Comparison of ENCODE assay signal across 25 mouse cellular contexts in the genomic region with DNA sequence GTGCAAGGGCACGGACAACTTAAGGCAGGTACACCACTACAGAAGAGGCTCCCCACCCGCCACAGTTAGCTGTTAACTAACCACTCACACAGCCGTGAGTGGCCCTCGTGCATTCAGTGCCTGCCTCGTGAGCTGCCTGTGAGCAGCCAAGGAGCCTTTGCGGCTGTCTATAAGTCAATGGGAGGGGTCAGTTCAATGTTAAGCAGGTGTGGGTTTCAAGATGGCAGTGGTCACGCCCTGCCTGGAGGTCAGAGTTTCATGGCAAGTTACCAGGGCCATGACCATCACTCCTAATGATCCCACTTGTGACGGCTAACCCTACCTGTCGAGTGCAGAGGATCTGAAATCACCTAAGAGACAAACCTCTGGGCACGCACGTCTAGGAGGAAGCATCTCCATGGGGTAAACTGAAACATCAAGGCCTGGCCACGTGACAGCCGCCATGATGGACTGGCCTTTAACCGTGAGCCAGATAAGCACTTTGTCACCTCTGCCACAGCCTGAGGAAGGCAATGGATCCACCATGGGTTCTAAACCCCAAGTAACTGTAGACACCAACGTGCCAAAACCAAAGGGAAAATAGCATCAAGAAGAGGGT. TPM values are rescaled to one million over a fixed set of nuclear protein-coding genes. Genes with fewer than 3 reads are reported as not detected.
DNase-seq lines count a peak whose midpoint lies in the region; ATAC-seq and TF ChIP-seq lines count a peak whose summit lies in the region.
"Had no signal": no experiment of that assay in that cellular context is flagged by ENCODE, and none has a peak within 500 bp of the region (broad histone marks: within the 10 kb centered on the region; RNA-seq: fewer than 3 reads in every experiment).

No protein-coding gene starts in this region.

- peaks cover 36% of the 10 kb centered on the region for H3K4me1 ChIP-seq in forebrain, embryonic 10.5 days
- peaks cover 10% of the 10 kb centered on the region; the same call in 1 of the 2 replicates for H3K4me1 ChIP-seq in forebrain, postnatal 0 days (ENCODE audit: insufficient read depth)
- peaks cover 41% of the 10 kb centered on the region for H3K4me1 ChIP-seq in liver, embryonic 13.5 days (replicated peaks)
- H3K4me1 ChIP-seq in liver, embryonic 12.5 days, result peaks cover 41% of the 10 kb centered on the region
- H3K4me1 ChIP-seq in midbrain, embryonic 13.5 days (replicated peaks), result peaks cover 47% of the 10 kb centered on the region
- peaks cover 19% of the 10 kb centered on the region for H3K4me1 ChIP-seq in midbrain, embryonic 14.5 days (ENCODE audit: control insufficient read depth, insufficient read depth, low read length)

- 93% methylated on average over 15 of the region's 15 CpGs for WGBS in forebrain, embryonic 10.5 days
- WGBS in forebrain, postnatal 0 days, result 92% methylated on average over 15 of the region's 15 CpGs
- WGBS in liver, embryonic 13.5 days (ENCODE audit: insufficient replicate concordance), result 83% methylated on average over 15 of the region's 15 CpGs
- 80% methylated on average over 15 of the region's 15 CpGs for WGBS in liver, embryonic 12.5 days (ENCODE audit: insufficient replicate concordance)
- WGBS in midbrain, embryonic 13.5 days, result 89% methylated on average over 15 of the region's 15 CpGs
- 93% methylated on average over 15 of the region's 15 CpGs for WGBS in midbrain, embryonic 14.5 days

- no peak overlapping the region for H3K4me2 ChIP-seq in forebrain, postnatal 0 days (ENCODE audit: low read depth)
- no peak overlapping the region for H3K4me2 ChIP-seq in liver, embryonic 13.5 days
- H3K4me2 ChIP-seq in liver, embryonic 12.5 days, result no peak overlapping the region
- H3K4me2 ChIP-seq in midbrain, embryonic 13.5 days (replicated peaks), result no peak overlapping the region
- H3K4me2 ChIP-seq in midbrain, embryonic 14.5 days (ENCODE audit: low read length), result no peak overlapping the region
- H3K4me2 ChIP-seq: heart, embryonic 13.5 days had no signal

- peaks cover 95% of the 10 kb centered on the region for H3K36me3 ChIP-seq in forebrain, embryonic 10.5 days (replicated peaks)
- H3K36me3 ChIP-seq in forebrain, postnatal 0 days (ENCODE audit: insufficient read depth), result no peaks in the 10 kb centered on the region
- H3K36me3 ChIP-seq in liver, embryonic 13.5 days, result peaks cover 86% of the 10 kb centered on the region
- peaks cover 97% of the 10 kb centered on the region for H3K36me3 ChIP-seq in liver, embryonic 12.5 days
- H3K36me3 ChIP-seq in midbrain, embryonic 13.5 days, result peaks cover 46% of the 10 kb centered on the region
- H3K36me3 ChIP-seq in midbrain, embryonic 14.5 days (ENCODE audit: control insufficient read depth, insufficient read depth, low read length), result peaks cover 7% of the 10 kb centered on the region; the same call in 1 of the 2 replicates

- H3K27ac ChIP-seq in forebrain, embryonic 10.5 days, result peak overlapping the region; percentile 81; the same call in 1 of the 2 replicates
- no peak overlapping the region for H3K27ac ChIP-seq in forebrain, postnatal 0 days (ENCODE audit: low read depth, low read length)
- 0 out of 2 replicates have a peak overlapping the region, but pooled peaks have one; percentile 43 for H3K27ac ChIP-seq in liver, embryonic 13.5 days
- H3K27ac ChIP-seq in liver, embryonic 12.5 days, result no peak overlapping the region
- H3K27ac ChIP-seq in midbrain, embryonic 13.5 days, result 0 out of 2 replicates have a peak overlapping the region, but pooled peaks have one; percentile 74
- no peak overlapping the region for H3K27ac ChIP-seq in midbrain, embryonic 14.5 days (replicated peaks; ENCODE audit: low read depth, low read length)
- H3K27ac ChIP-seq: hindbrain, postnatal 0 days; kidney, postnatal 0 days; macrophage had no signal

- no peak for DNase-seq in forebrain, embryonic 10.5 days (ENCODE audit: extremely low spot score, low spot score)
- DNase-seq in forebrain, postnatal 0 days, result no peak
- no peak for DNase-seq in liver, embryonic 13.5 days
- no peak for DNase-seq in midbrain, embryonic 14.5 days
- DNase-seq in frontal cortex, postnatal 14 days (ENCODE audit: low spot score in 2 of 2), result no peak
- DNase-seq: adrenal gland, adult 8-10 months; cerebellum, adult 9-10 months; retina, postnatal 1 day had no signal

- H3K9me3 ChIP-seq in forebrain, embryonic 10.5 days, result no peaks in the 10 kb centered on the region
- H3K9me3 ChIP-seq in forebrain, postnatal 0 days (ENCODE audit: low read length), result no peaks in the 10 kb centered on the region
- H3K9me3 ChIP-seq in liver, embryonic 13.5 days (replicated peaks), result no peaks in the 10 kb centered on the region
- no peaks in the 10 kb centered on the region for H3K9me3 ChIP-seq in liver, embryonic 12.5 days (replicated peaks)
- H3K9me3 ChIP-seq in midbrain, embryonic 13.5 days, result 0 out of 2 replicates have a peak, but pooled peaks cover 4% of the 10 kb centered on the region
- H3K9me3 ChIP-seq in midbrain, embryonic 14.5 days (ENCODE audit: control insufficient read depth, low read length), result no peaks in the 10 kb centered on the region
- H3K9me3 ChIP-seq: heart, embryonic 13.5 days had no signal

- no peaks in the 10 kb centered on the region for H3K27me3 ChIP-seq in forebrain, embryonic 10.5 days (ENCODE audit: poor library complexity, severe bottlenecking)
- H3K27me3 ChIP-seq in forebrain, postnatal 0 days (ENCODE audit: insufficient read depth, low read length), result no peaks in the 10 kb centered on the region
- no peaks in the 10 kb centered on the region for H3K27me3 ChIP-seq in liver, embryonic 13.5 days
- H3K27me3 ChIP-seq in liver, embryonic 12.5 days (replicated peaks), result no peaks in the 10 kb centered on the region
- no peaks in the 10 kb centered on the region for H3K27me3 ChIP-seq in midbrain, embryonic 13.5 days
- no peaks in the 10 kb centered on the region for H3K27me3 ChIP-seq in midbrain, embryonic 14.5 days (ENCODE audit: control insufficient read depth, insufficient read depth, low read length)
- H3K27me3 ChIP-seq: heart, embryonic 13.5 days had no signal

- no peak overlapping the region for H3K9ac ChIP-seq in forebrain, postnatal 0 days
- H3K9ac ChIP-seq in liver, embryonic 13.5 days, result no peak overlapping the region
- H3K9ac ChIP-seq in liver, embryonic 12.5 days, result no peak overlapping the region
- no peak overlapping the region for H3K9ac ChIP-seq in midbrain, embryonic 13.5 days (replicated peaks)
- no peak overlapping the region for H3K9ac ChIP-seq in midbrain, embryonic 14.5 days (replicated peaks; ENCODE audit: low read length)
- H3K9ac ChIP-seq: heart, embryonic 13.5 days had no signal

- H3K4me3 ChIP-seq in forebrain, embryonic 10.5 days, result no peak overlapping the region
- H3K4me3 ChIP-seq in forebrain, postnatal 0 days (ENCODE audit: low read depth, low read length), result no peak overlapping the region
- no peak overlapping the region for H3K4me3 ChIP-seq in liver, embryonic 13.5 days (replicated peaks)
- H3K4me3 ChIP-seq in liver, embryonic 12.5 days, result no peak overlapping the region
- no peak overlapping the region for H3K4me3 ChIP-seq in midbrain, embryonic 13.5 days (replicated peaks)
- no peak overlapping the region for H3K4me3 ChIP-seq in midbrain, embryonic 14.5 days (replicated peaks; ENCODE audit: low read depth, low read length)
- H3K4me3 ChIP-seq: heart, embryonic 13.5 days had no signal

- TF ChIP-seq CTCF in forebrain, postnatal 0 days (IDR thresholded peaks at IDR 0.05; ENCODE audit: low read depth), result no peak

- no peak for ATAC-seq in forebrain, postnatal 0 days
- ATAC-seq in liver, embryonic 13.5 days (ENCODE audit: low read depth), result no peak
- ATAC-seq in liver, embryonic 12.5 days, result no peak
- no peak for ATAC-seq in midbrain, embryonic 13.5 days
- ATAC-seq in midbrain, embryonic 14.5 days (ENCODE audit: low FRiP score, low TSS enrichment), result no peak
- no peak for ATAC-seq in monocyte, adult 5-6 weeks (replicated peaks; ENCODE audit: insufficient number of reproducible peaks, low FRiP score, low TSS enrichment, poor library complexity, severe bottlenecking)
- ATAC-seq: hindbrain, postnatal 0 days; intestine, postnatal 0 days had no signal

RNA-seq across cellular contexts. Expression of gene Golm1, which starts 19.8 kb away (rescaled TPM):
- polyA plus RNA-seq in forebrain, embryonic 10.5 days (2016; fragmentation: Nextera tagmentation; extraction: Ambion mirVana), result 142 and 154 TPM in 2 replicates
- total RNA-seq in forebrain, postnatal 0 days (2014; rRNA removed), result 22.1 and 23.2 TPM in 2 replicates
- polyA plus RNA-seq in forebrain, postnatal 0 days (2015; fragmentation: Nextera tagmentation; extraction: Ambion mirVana), result 16.8 and 18.6 TPM in 2 replicates
- polyA plus RNA-seq in liver, embryonic 13.5 days (2015; fragmentation: Nextera tagmentation; extraction: Ambion mirVana), result 47.0 and 57.9 TPM in 2 replicates
- 63.8 and 64.2 TPM in 2 replicates for polyA plus RNA-seq in liver, embryonic 12.5 days (2016; fragmentation: Nextera tagmentation; extraction: Ambion mirVana)
- polyA plus RNA-seq in midbrain, embryonic 13.5 days (2015; fragmentation: Nextera tagmentation; extraction: Ambion mirVana), result 76.2 and 77.0 TPM in 2 replicates
- 27.5 and 46.0 TPM in 2 replicates for polyA plus RNA-seq in midbrain, embryonic 14.5 days (2014; fragmentation: Nextera tagmentation; extraction: Ambion mirVana)
- 42.8 to 82.0 TPM (median 46.1 TPM) in 3 replicates for total RNA-seq in monocyte, adult 5-6 weeks (2017)

RNA-seq across cellular contexts. Expression of gene 4921517D22Rik, which starts 38.1 kb away (rescaled TPM):
- not detected in 2 replicates for polyA plus RNA-seq in forebrain, embryonic 10.5 days (2016; fragmentation: Nextera tagmentation; extraction: Ambion mirVana)
- total RNA-seq in forebrain, postnatal 0 days (2014; rRNA removed), result not detected in 2 replicates
- not detected in 2 replicates for polyA plus RNA-seq in forebrain, postnatal 0 days (2015; fragmentation: Nextera tagmentation; extraction: Ambion mirVana)
- not detected in 2 replicates for polyA plus RNA-seq in liver, embryonic 13.5 days (2015; fragmentation: Nextera tagmentation; extraction: Ambion mirVana)
- not detected in 2 replicates for polyA plus RNA-seq in liver, embryonic 12.5 days (2016; fragmentation: Nextera tagmentation; extraction: Ambion mirVana)
- not detected in 2 replicates for polyA plus RNA-seq in midbrain, embryonic 13.5 days (2015; fragmentation: Nextera tagmentation; extraction: Ambion mirVana)
- polyA plus RNA-seq in midbrain, embryonic 14.5 days (2014; fragmentation: Nextera tagmentation; extraction: Ambion mirVana), result not detected in 2 replicates
- total RNA-seq in monocyte, adult 5-6 weeks (2017), result not detected in 3 replicates
- total RNA-seq: adrenal gland, adult 8-10 months; common myeloid progenitor, adult 5-6 weeks; gastrocnemius, adult 8-10 months; granulocyte monocyte progenitor cell, adult 5-6 weeks; heart, postnatal 25 days; hindbrain, postnatal 0 days; left cerebral cortex, postnatal 25 days had no signal
- polyA plus RNA-seq: CD4-positive, CD25-positive, alpha-beta regulatory T cell, adult 4 months; embryonic facial prominence, embryonic 11.5 days; heart, embryonic 13.5 days; hindbrain, postnatal 0 days; intestine, postnatal 0 days; kidney, postnatal 0 days; limb, embryonic 14.5 days; macrophage; neural tube, embryonic 11.5 days had no signal

RNA-seq across cellular contexts. Expression of gene Spata31d1a, which starts 54.3 kb away (rescaled TPM):
- polyA plus RNA-seq in forebrain, embryonic 10.5 days (2016; fragmentation: Nextera tagmentation; extraction: Ambion mirVana), result 0.04 and 0.05 TPM in 2 replicates
- total RNA-seq in forebrain, postnatal 0 days (2014; rRNA removed), result 0.08 TPM in 1 of 2 replicates, not detected in the other
- 0.21 and 0.42 TPM in 2 replicates for polyA plus RNA-seq in forebrain, postnatal 0 days (2015; fragmentation: Nextera tagmentation; extraction: Ambion mirVana)
- polyA plus RNA-seq in liver, embryonic 13.5 days (2015; fragmentation: Nextera tagmentation; extraction: Ambion mirVana), result 0.03 TPM in 1 of 2 replicates, not detected in the other
- polyA plus RNA-seq in liver, embryonic 12.5 days (2016; fragmentation: Nextera tagmentation; extraction: Ambion mirVana), result 0.05 TPM in 1 of 2 replicates, not detected in the other
- 0.07 and 0.12 TPM in 2 replicates for polyA plus RNA-seq in midbrain, embryonic 13.5 days (2015; fragmentation: Nextera tagmentation; extraction: Ambion mirVana)
- 0.19 TPM in 1 of 2 replicates, not detected in the other for polyA plus RNA-seq in midbrain, embryonic 14.5 days (2014; fragmentation: Nextera tagmentation; extraction: Ambion mirVana)
- total RNA-seq in monocyte, adult 5-6 weeks (2017), result not detected in 3 replicates
- total RNA-seq: adrenal gland, adult 8-10 months; common myeloid progenitor, adult 5-6 weeks; gastrocnemius, adult 8-10 months; granulocyte monocyte progenitor cell, adult 5-6 weeks; heart, postnatal 25 days; hindbrain, postnatal 0 days had no signal
- polyA plus RNA-seq: CD4-positive, CD25-positive, alpha-beta regulatory T cell, adult 4 months; embryonic facial prominence, embryonic 11.5 days; heart, embryonic 13.5 days; intestine, postnatal 0 days; kidney, postnatal 0 days; macrophage; neural tube, embryonic 11.5 days had no signal

RNA-seq across cellular contexts. Expression of gene Spata31d1b, which starts 56.3 kb away (rescaled TPM):
- 0.04 TPM in 1 of 2 replicates, not detected in the other for polyA plus RNA-seq in forebrain, embryonic 10.5 days (2016; fragmentation: Nextera tagmentation; extraction: Ambion mirVana)
- total RNA-seq in forebrain, postnatal 0 days (2014; rRNA removed), result 0.08 and 0.33 TPM in 2 replicates
- polyA plus RNA-seq in forebrain, postnatal 0 days (2015; fragmentation: Nextera tagmentation; extraction: Ambion mirVana), result not detected in 2 replicates
- polyA plus RNA-seq in liver, embryonic 13.5 days (2015; fragmentation: Nextera tagmentation; extraction: Ambion mirVana), result not detected in 2 replicates
- not detected in 2 replicates for polyA plus RNA-seq in liver, embryonic 12.5 days (2016; fragmentation: Nextera tagmentation; extraction: Ambion mirVana)
- polyA plus RNA-seq in midbrain, embryonic 13.5 days (2015; fragmentation: Nextera tagmentation; extraction: Ambion mirVana), result not detected in 2 replicates
- not detected in 2 replicates for polyA plus RNA-seq in midbrain, embryonic 14.5 days (2014; fragmentation: Nextera tagmentation; extraction: Ambion mirVana)
- 0.19 TPM in 1 of 3 replicates, not detected in the others for total RNA-seq in monocyte, adult 5-6 weeks (2017)
- total RNA-seq: adrenal gland, adult 8-10 months; common myeloid progenitor, adult 5-6 weeks; gastrocnemius, adult 8-10 months; granulocyte monocyte progenitor cell, adult 5-6 weeks; heart, postnatal 25 days had no signal
- polyA plus RNA-seq: CD4-positive, CD25-positive, alpha-beta regulatory T cell, adult 4 months; embryonic facial prominence, embryonic 11.5 days; heart, embryonic 13.5 days; hindbrain, postnatal 0 days; intestine, postnatal 0 days; kidney, postnatal 0 days; macrophage; neural tube, embryonic 11.5 days had no signal

Comparison
In these comparisons a context has a peak if more than half of its experiments do, and no peak if none do; other contexts are left out.
1. H3K27ac ChIP-seq: peak in forebrain, embryonic 10.5 days (single experiment), liver, embryonic 13.5 days (single experiment) and midbrain, embryonic 13.5 days (single experiment); none in forebrain, postnatal 0 days (single experiment), liver, embryonic 12.5 days (single experiment) and midbrain, embryonic 14.5 days (single experiment).